Mouse (Mus musculus) cerebellum, adult 9-11 months (tissue): ENCODE data around the gene Acsf3.
A peak's percentile ranks its signal among the peaks of the same experiment; 100 is the strongest.

ENCODE experiments used
- DNase-seq: peaks from one replicate; pipeline ENCODE4 v3.0.0; 2022

Gene Acsf3

GRCm38 (mm10) chr8:122762731-122763266 is 12.5 kb upstream of the Acsf3 start:
- no peak for DNase-seq

- no peak for DNase-seq
Observed at GRCm38 (mm10) chr8:122763267-122763738, 12.0 kb upstream of the Acsf3 start.

- DNase-seq: no peak
Observed at GRCm38 (mm10) chr8:122764790-122765474, 10.4 kb upstream of the Acsf3 start.

- no peak for DNase-seq
Observed at GRCm38 (mm10) chr8:122766189-122766588, 9.1 kb upstream of the Acsf3 start.

- DNase-seq: no peak
Observed at GRCm38 (mm10) chr8:122766647-122767200, 8.6 kb upstream of the Acsf3 start.

GRCm38 (mm10) chr8:122767229-122767628 is 8.1 kb upstream of the Acsf3 start:
- DNase-seq: no peak

GRCm38 (mm10) chr8:122769251-122770058 is 5.8 kb upstream of the Acsf3 start:
- peak; percentile 77 for DNase-seq

GRCm38 (mm10) chr8:122772431-122773060 is 2.7 kb upstream of the Acsf3 start:
- DNase-seq: no peak

GRCm38 (mm10) chr8:122777701-122778100 is 2.4 kb downstream of the Acsf3 start:
- DNase-seq: no peak

GRCm38 (mm10) chr8:122778703-122779239 is 3.5 kb downstream of the Acsf3 start:
- no peak for DNase-seq

- DNase-seq: no peak
Observed at GRCm38 (mm10) chr8:122779255-122779654, 4.0 kb downstream of the Acsf3 start.

- DNase-seq: no peak
Observed at GRCm38 (mm10) chr8:122784756-122785155, 9.5 kb downstream of the Acsf3 start.

GRCm38 (mm10) chr8:122789796-122790195 is 14.5 kb downstream of the Acsf3 start:
- no peak for DNase-seq

GRCm38 (mm10) chr8:122793375-122794174 is 18.3 kb downstream of the Acsf3 start:
- DNase-seq: peak; percentile 76

- DNase-seq: no peak
Observed at GRCm38 (mm10) chr8:122794175-122794454, 18.8 kb downstream of the Acsf3 start.

- no peak for DNase-seq
Observed at GRCm38 (mm10) chr8:122803906-122804761, 28.8 kb downstream of the Acsf3 start.

GRCm38 (mm10) chr8:122805349-122805748 is 30.1 kb downstream of the Acsf3 start:
- DNase-seq: peak; percentile 69

GRCm38 (mm10) chr8:122806956-122807538 is 31.8 kb downstream of the Acsf3 start:
- no peak for DNase-seq

- DNase-seq: no peak
Observed at GRCm38 (mm10) chr8:122807907-122808306, 32.6 kb downstream of the Acsf3 start.

- DNase-seq: no peak
Observed at GRCm38 (mm10) chr8:122810376-122810775, 35.1 kb downstream of the Acsf3 start.
